Mouse (Mus musculus): ENCODE measurements around the gene Pip5k1a. TPM values are rescaled to one million over a fixed set of nuclear protein-coding genes. Genes with fewer than 3 reads are reported as not detected.
"Not testable (repeated sequence)": the region's sequence is repeated elsewhere in the genome, so short reads cannot be mapped to it uniquely, and the experiment has no call there.

Pip5k1a gene
- total RNA-seq, 2 experiments from 2014 or later: 23.1 to 26.5 TPM

GRCm38 (mm10) chr3:95107898-95108297 lies 1.2 kb upstream of the Pip5k1a start:
- TF ChIP-seq CTCF (IDR thresholded peaks at IDR 0.05): peak; percentile 53
- H3K27ac ChIP-seq: peak overlapping the region; percentile 32
- no peak for DNase-seq
- intact Hi-C loops (cut with DNase I): loop anchor here (5.0 kb wide), 2 partner anchors 36 to 56 kb away; no protein-coding TSS in a partner anchor
- H3K4me3 ChIP-seq: no peak overlapping the region

- intact Hi-C loops (cut with DNase I): loop anchor here (5.0 kb wide), 2 partner anchors 35 to 55 kb away; no protein-coding TSS in a partner anchor
- Histone ChIP-seq H3K4me3 (peak overlapping the region; percentile 99), H3K27ac (peak overlapping the region; percentile 97)
- DNase-seq: not testable (repeated sequence)
Observed at GRCm38 (mm10) chr3:95107308-95107707, 578 bp upstream of the Pip5k1a start.

DNA sequence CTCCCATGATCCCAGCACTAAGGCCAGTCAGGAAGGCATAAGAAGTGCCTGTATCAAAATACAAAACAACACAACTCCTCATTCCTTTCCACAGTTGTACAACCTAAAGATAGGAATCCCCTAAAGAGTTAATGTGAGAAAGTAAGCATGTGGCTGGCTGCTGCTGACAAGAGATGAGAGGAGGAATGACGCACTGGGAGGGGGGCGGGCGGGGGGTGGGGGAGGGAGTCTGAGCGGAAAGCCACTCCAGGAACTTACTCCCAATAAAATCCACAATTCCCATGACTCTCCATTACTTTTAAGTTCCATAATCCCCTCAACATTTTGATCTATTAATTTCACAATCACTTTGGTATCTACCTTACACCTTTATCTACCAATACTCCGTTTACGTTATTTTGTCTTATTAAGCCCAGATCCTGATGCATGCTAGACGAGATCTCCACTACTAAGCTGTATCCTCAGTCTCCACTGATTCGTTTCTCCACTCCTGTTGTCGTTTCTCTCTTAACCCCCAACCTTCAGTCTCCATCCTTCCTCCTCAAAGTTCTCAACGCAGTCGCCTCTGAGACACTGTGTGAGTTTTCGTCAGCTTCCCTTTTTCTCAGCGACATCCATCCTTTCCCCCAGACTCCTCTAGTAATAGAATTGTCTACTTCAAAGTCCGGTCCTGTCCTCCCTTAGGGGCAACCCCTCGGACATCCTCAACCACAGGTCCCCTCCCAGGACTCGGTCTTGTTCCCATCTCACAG lies 968 bp downstream of the Pip5k1a start:
- Histone ChIP-seq H3K4me3 (peak overlapping the region; percentile 99), H3K27ac (peak overlapping the region; percentile 97)
- intact Hi-C loops (cut with DNase I): loop anchor here (5.0 kb wide), 2 partner anchors 33 to 53 kb away; no protein-coding TSS in a partner anchor
- no peak for DNase-seq
- TF ChIP-seq CTCF (IDR thresholded peaks at IDR 0.05): no peak

- Histone ChIP-seq H3K4me3 (peak overlapping the region; percentile 99), H3K27ac (peak overlapping the region; percentile 97)
- TF ChIP-seq CTCF (IDR thresholded peaks at IDR 0.05): no peak
- intact Hi-C loops (cut with DNase I): loop anchor here (5.0 kb wide), 2 partner anchors 33 to 53 kb away; no protein-coding TSS in a partner anchor
- DNase-seq: no peak
Observed at GRCm38 (mm10) chr3:95105121-95105520, 1.6 kb downstream of the Pip5k1a start.

- TF ChIP-seq CTCF (IDR thresholded peaks at IDR 0.05): no peak
- Histone ChIP-seq H3K4me3 (no peak overlapping the region), H3K27ac (no peak overlapping the region)
- no peak for DNase-seq
- intact Hi-C loops (cut with DNase I): no loop called here
Observed at GRCm38 (mm10) chr3:95100854-95101253, 5.9 kb downstream of the Pip5k1a start.

DNA sequence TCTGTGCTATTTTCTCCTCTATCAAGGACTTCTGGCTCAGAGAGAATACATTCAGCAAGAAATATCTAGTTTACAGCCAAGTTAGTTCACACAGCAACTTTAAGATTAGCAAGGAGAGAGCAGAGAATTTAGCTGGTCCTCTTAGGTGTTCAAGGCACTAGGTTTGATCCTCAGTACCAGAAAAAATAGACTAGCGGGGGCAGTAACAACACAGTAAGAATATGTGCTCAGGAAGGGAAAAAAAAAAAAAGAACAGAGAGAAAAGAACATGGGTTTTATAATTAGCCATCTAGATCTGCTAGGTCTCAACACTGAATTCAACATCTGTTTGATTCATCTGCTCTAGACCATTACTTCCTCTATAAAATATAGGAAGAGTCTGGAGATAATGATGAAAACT lies 18.7 kb downstream of the Pip5k1a start:
- TF ChIP-seq CTCF (IDR thresholded peaks at IDR 0.05): no peak
- no peak overlapping the region for H3K4me3 ChIP-seq
- intact Hi-C loops (cut with DNase I): no loop called here
- H3K27ac ChIP-seq: no peak overlapping the region
- DNase-seq: no peak

DNA sequence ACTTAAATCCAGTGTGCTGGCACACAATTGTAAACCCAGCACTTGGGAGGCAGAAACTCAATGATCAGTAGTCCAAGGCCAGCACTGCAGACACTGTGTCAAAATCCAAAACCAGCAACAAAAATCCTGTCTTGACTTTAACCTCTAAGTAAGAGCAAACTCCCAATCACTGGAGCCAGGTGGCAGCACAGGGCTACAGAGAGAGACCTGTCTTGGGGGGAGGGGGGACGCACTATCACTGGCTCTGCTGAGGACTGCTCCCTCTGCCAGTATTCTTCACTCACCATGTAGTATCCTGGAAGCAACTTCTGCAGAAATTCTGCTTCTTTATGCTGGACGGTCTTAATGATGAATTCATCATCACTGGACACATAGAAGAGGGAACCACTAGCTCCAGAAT lies 35.1 kb downstream of the Pip5k1a start:
- DNase-seq: peak; percentile 61
- Histone ChIP-seq H3K27ac (peak overlapping the region; percentile 91), H3K4me3 (no peak overlapping the region)
- intact Hi-C loops (cut with DNase I): loop anchor here (5.0 kb wide), 1 partner anchor 36 kb away; the partner anchor contains the start of gene Pip5k1a
- peak; percentile 45 for TF ChIP-seq CTCF (IDR thresholded peaks at IDR 0.05)

GRCm38 (mm10) chr3:95066570-95066969 lies 40.2 kb downstream of the Pip5k1a start:
- no peak for TF ChIP-seq CTCF (IDR thresholded peaks at IDR 0.05)
- H3K4me3 ChIP-seq: no peak overlapping the region
- peak overlapping the region; percentile 28; the same call in 1 of the 2 replicates for H3K27ac ChIP-seq
- intact Hi-C loops (cut with DNase I): no loop called here
- DNase-seq: no peak

DNA sequence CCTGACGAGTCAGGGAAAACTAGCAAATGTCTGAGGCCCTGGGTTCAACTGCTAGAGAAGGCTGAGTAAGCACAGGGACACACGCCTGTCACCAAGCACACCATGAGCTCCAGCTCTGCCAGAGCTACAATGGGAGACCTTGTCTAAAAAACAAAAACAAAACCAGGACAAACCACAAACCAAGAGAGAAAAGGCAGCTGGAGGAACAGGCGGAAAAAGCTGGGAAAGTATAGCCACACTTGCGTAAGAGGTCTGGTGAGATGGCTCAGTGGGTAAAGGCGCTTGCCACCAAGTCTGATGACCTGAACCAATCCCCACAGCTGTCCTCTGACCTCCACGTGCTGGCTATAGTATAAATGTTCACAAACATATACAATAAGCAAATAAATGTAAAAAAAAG lies 40.6 kb downstream of the Pip5k1a start:
- Histone ChIP-seq H3K4me3 (no peak overlapping the region), H3K27ac (peak overlapping the region; percentile 28; the same call in 1 of the 2 replicates)
- TF ChIP-seq CTCF (IDR thresholded peaks at IDR 0.05): no peak
- no peak for DNase-seq
- intact Hi-C loops (cut with DNase I): no loop called here

DNA sequence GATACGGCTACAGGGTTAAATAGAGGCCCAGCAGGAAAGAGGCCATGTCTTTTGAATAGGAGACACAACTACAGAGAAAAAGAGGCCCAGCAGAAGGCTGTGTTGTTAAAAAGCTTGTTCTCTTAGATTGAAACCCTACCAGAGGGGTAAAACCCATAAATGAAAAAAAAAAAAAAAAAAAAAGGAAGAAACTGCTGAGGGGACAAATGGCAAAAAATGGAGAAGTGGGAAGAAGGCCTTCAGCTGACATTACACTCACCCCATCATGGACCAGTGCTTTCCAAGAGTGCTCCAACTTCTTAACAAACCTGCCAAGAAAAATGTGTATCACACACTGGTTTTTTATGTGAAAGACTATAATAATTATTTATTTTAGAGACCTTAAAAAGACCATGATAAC lies 41.2 kb downstream of the Pip5k1a start:
- Histone ChIP-seq H3K4me3 (no peak overlapping the region), H3K27ac (no peak overlapping the region)
- DNase-seq: no peak
- intact Hi-C loops (cut with DNase I): no loop called here
- TF ChIP-seq CTCF (IDR thresholded peaks at IDR 0.05): no peak

DNA sequence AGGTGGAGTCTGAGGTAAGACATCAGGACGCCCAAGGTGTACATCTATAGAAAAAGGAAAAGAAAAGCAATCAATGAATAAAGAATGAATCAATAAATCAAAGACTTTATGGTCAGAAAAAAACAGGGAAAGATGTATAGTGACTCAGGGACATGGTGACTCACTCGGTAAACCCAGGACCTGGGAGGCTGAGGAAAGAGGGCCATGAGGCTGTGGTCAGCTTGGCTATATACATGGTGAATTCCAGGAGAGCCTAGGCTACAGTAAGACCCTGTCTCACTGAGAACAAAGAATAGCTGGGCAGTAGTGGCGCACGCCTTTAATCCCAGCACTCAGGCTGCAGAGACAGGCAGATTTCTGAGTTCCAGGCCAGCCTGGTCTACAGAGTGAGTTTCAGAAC lies 43.0 kb downstream of the Pip5k1a start:
- intact Hi-C loops (cut with DNase I): no loop called here
- Histone ChIP-seq H3K27ac (no peak overlapping the region), H3K4me3 (no peak overlapping the region)
- DNase-seq: no peak
- TF ChIP-seq CTCF (IDR thresholded peaks at IDR 0.05): no peak

GRCm38 (mm10) chr3:95058078-95058477 lies 48.7 kb downstream of the Pip5k1a start:
- no peak for TF ChIP-seq CTCF (IDR thresholded peaks at IDR 0.05)
- intact Hi-C loops (cut with DNase I): no loop called here
- DNase-seq: no peak
- Histone ChIP-seq H3K27ac (no peak overlapping the region), H3K4me3 (no peak overlapping the region)

DNA sequence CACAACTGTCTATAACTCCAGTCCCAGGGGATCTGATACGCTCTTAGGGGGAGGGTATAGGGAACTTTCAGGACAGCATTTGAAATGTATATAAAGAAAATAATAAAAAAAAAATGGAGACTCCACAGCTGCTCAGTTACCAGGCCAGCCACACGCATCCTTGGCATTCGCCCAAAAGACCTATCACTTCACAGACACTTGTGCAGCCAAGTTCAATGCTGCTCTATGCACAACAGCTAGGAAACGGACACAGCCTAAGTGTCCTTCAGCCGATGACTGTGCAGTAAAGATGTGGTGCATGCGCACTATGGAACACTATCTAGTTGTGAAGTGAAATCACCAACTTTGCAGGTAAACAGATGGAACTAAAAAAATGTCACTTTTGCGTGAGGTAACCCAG lies 50.5 kb downstream of the Pip5k1a start:
- Histone ChIP-seq H3K27ac (no peak overlapping the region), H3K4me3 (no peak overlapping the region)
- DNase-seq: peak; percentile 33
- intact Hi-C loops (cut with DNase I): no loop called here
- no peak for TF ChIP-seq CTCF (IDR thresholded peaks at IDR 0.05)

All from gastrocnemius, adult 2 months (tissue).